Mouse (Mus musculus) ES-E14 (cell line): ENCODE data around the gene Mmp8. TPM values are rescaled to one million over a fixed set of nuclear protein-coding genes. Genes with fewer than 3 reads are reported as not detected.

Experiments used
- DNase-seq: peaks from one replicate; pipeline ENCODE4 v3.0.0-alpha.2; 2013; ENCODE audit warnings: low read depth, low spot score
- H3K27ac ChIP-seq: 2 replicates; pipeline ENCODE4 v1.5.1; 2012; ENCODE audit warnings: low read depth, mild to moderate bottlenecking, low read length, moderate library complexity, mixed read lengths; ENCODE audit not compliant: poor library complexity, insufficient read depth, severe bottlenecking
- H3K36me3 ChIP-seq: 2 replicates; pipeline ENCODE4 v1.6.1; 2012; ENCODE audit warnings: mild to moderate bottlenecking, low read length, moderate library complexity, mixed read lengths; ENCODE audit not compliant: control insufficient read depth, poor library complexity, insufficient read depth, severe bottlenecking
- H3K4me1 ChIP-seq, 2 experiments: fragments of 150-350 bp in 1 of 2; sonication (generic) in 1 of 2; 2 replicates each; pipeline ENCODE4 v1.6.1; 2012; ENCODE audit warnings: low read length in 2 of 2, mild to moderate bottlenecking in 1 of 2, mixed read lengths in 1 of 2; ENCODE audit not compliant: control insufficient read depth in 2 of 2, insufficient read depth in 2 of 2, poor library complexity in 1 of 2
- H3K4me3 ChIP-seq, 2 experiments: fragments of 150-350 bp in 1 of 2; sonication (generic) in 1 of 2; 2 replicates each; pipeline ENCODE4 v1.5.1; 2012; ENCODE audit warnings: low read length in 2 of 2, low read depth in 1 of 2, mild to moderate bottlenecking in 1 of 2, mixed read lengths in 1 of 2; ENCODE audit not compliant: insufficient read depth in 1 of 2, poor library complexity in 1 of 2, severe bottlenecking in 1 of 2
- H3K9ac ChIP-seq: 2 replicates; pipeline ENCODE4 v1.6.1; 2012; ENCODE audit warnings: low read depth, mild to moderate bottlenecking, low read length, mixed read lengths; ENCODE audit not compliant: poor library complexity, insufficient read depth, severe bottlenecking
- H3K9me3 ChIP-seq: fragments of 150-350 bp; sonication (generic); 2 replicates; pipeline ENCODE4 v1.6.1; 2012; ENCODE audit warnings: low read depth, mild to moderate bottlenecking, low read length; ENCODE audit not compliant: control insufficient read depth, insufficient read depth
- CHD2 ChIP-seq: IDR thresholded peaks from 2 replicates; pipeline ENCODE4 v1.6.1; 2014; ENCODE audit warnings: mild to moderate bottlenecking, low read depth, low read length, inconsistent platforms
- HCFC1 ChIP-seq: IDR thresholded peaks from 2 replicates; pipeline ENCODE4 v1.6.1; 2012; ENCODE audit warnings: low read length, inconsistent platforms, borderline replicate concordance; ENCODE audit not compliant: insufficient read depth
- MAFK ChIP-seq: IDR thresholded peaks from 2 replicates; pipeline ENCODE4 v1.6.1; 2014; ENCODE audit warnings: mild to moderate bottlenecking, low read depth, low read length, inconsistent platforms; ENCODE audit not compliant: insufficient read depth
- ZC3H11A ChIP-seq: IDR thresholded peaks from 2 replicates; pipeline ENCODE4 v1.6.1; 2012; ENCODE audit warnings: low read depth, mild to moderate bottlenecking, inconsistent platforms, low read length, borderline replicate concordance
- ZNF384 ChIP-seq: IDR thresholded peaks from 2 replicates; pipeline ENCODE4 v1.6.1; 2012; ENCODE audit warnings: low read depth, low read length, inconsistent platforms
- in situ Hi-C, 2 experiments: fragments of 600-800 bp; cut with MboI; formaldehyde crosslinking; loops; one replicate each; pipeline ENCODE4 v1.15.1; 2025; ENCODE audit warnings: low sequenced_read_pairs in 2 of 2, inconsistent platforms in 1 of 2; ENCODE audit not compliant: unreplicated experiment in 2 of 2
- total RNA-seq: library from RNA; depleted of rRNA; stranded (reverse); fragments of 300-350 nt; gene quantifications from 2 replicates; pipeline ENCODE4 v1.2.3, GENCODE M21; 2012; rRNA removed

The Mmp8 gene
- total RNA-seq, result not detected in 2 replicates

- in situ Hi-C loops, result no loop called here
- TF ChIP-seq HCFC1 (no peak), MAFK (no peak), CHD2 (no peak), ZC3H11A (no peak), ZNF384 (no peak)
Measured at GRCm38 (mm10) chr9:7558221-7559017, at the start of gene Mmp8. Gene Mmp8 (plus strand): TSS chr9:7558456.

GRCm38 (mm10) chr9:7509619-7510233, 48.5 kb upstream of the Mmp8 start:
- Histone ChIP-seq H3K9me3 (no peaks in the 10 kb centered on the region), H3K27ac (no peak overlapping the region), H3K4me1 (no peaks in the 10 kb centered on the region), H3K4me3 (no peak overlapping the region), H3K36me3 (no peaks in the 10 kb centered on the region), H3K9ac (no peak overlapping the region)
- no peak for TF ChIP-seq MAFK
- no peak for TF ChIP-seq CHD2
- TF ChIP-seq HCFC1, result no peak
- TF ChIP-seq ZC3H11A, result no peak
- TF ChIP-seq ZNF384, result no peak
- no peak for DNase-seq
- in situ Hi-C loops, result no loop called here

More at GRCm38 (mm10) chr9:7558221-7559017, at the start of gene Mmp8:
- H3K4me3 ChIP-seq, result no peak within 1 kb of the TSS
- H3K9ac ChIP-seq, result no peak within 1 kb of the TSS
- no peaks in the 10 kb centered on the region for H3K36me3 ChIP-seq
- no peak for DNase-seq
- H3K4me1 ChIP-seq, result no peaks in the 10 kb centered on the region
- H3K9me3 ChIP-seq, result no peaks in the 10 kb centered on the region
- no peak within 1 kb of the TSS for H3K27ac ChIP-seq

- H3K4me1 ChIP-seq, result no peaks in the 10 kb centered on the region
- H3K27ac ChIP-seq, result no peak overlapping the region
- in situ Hi-C loops, result no loop called here
- no peak overlapping the region for H3K9ac ChIP-seq
- H3K36me3 ChIP-seq, result no peaks in the 10 kb centered on the region
- no peaks in the 10 kb centered on the region for H3K9me3 ChIP-seq
- TF ChIP-seq MAFK, result no peak
- no peak for DNase-seq
- H3K4me3 ChIP-seq, result no peak overlapping the region
Measured at GRCm38 (mm10) chr9:7517944-7518571, 40.2 kb upstream of the Mmp8 start.

- in situ Hi-C loops, result no loop called here
- no peak for TF ChIP-seq CHD2
- TF ChIP-seq HCFC1, result no peak
- no peak for TF ChIP-seq MAFK
- TF ChIP-seq ZC3H11A, result no peak
- no peak for TF ChIP-seq ZNF384
- DNase-seq, result no peak
- Histone ChIP-seq H3K9me3 (no peaks in the 10 kb centered on the region), H3K9ac (no peak overlapping the region), H3K27ac (no peak overlapping the region), H3K4me3 (no peak overlapping the region), H3K36me3 (no peaks in the 10 kb centered on the region), H3K4me1 (no peaks in the 10 kb centered on the region)
Measured at GRCm38 (mm10) chr9:7526255-7526940, 31.9 kb upstream of the Mmp8 start.
